Mouse (Mus musculus) embryonic facial prominence, embryonic 14.5 days (tissue): ENCODE measurements around the gene Zdhhc19. TPM values are rescaled to one million over a fixed set of nuclear protein-coding genes. Genes with fewer than 3 reads are reported as not detected.

Experiments used
- ATAC-seq: fragments of 200-750 bp; cut with Nextera tagmentation; 2 replicates; pipeline ENCODE4 v1.8.0; 2017; ENCODE audit warnings: low read depth, moderate number of reproducible peaks, moderate TSS enrichment
- DNase-seq: peaks from one replicate; pipeline ENCODE4 v3.0.0-alpha.2; 2015; ENCODE audit warnings: low spot score
- H3K27ac ChIP-seq: fragments of 300-500 bp; sonication (generic); replicated peaks from 2 replicates; pipeline ENCODE4 v1.5.1; 2014; ENCODE audit warnings: low read depth, mild to moderate bottlenecking, low read length, moderate library complexity
- H3K27me3 ChIP-seq: fragments of 300-500 bp; sonication (generic); replicated peaks from 2 replicates; pipeline ENCODE4 v1.6.1; 2014; ENCODE audit warnings: low read length; ENCODE audit not compliant: control insufficient read depth, insufficient read depth
- H3K36me3 ChIP-seq: fragments of 300-500 bp; sonication (generic); 2 replicates; pipeline ENCODE4 v1.6.1; 2014; ENCODE audit warnings: low read length, mixed read lengths; ENCODE audit not compliant: control insufficient read depth, insufficient read depth
- H3K4me1 ChIP-seq: fragments of 300-500 bp; sonication (generic); 2 replicates; pipeline ENCODE4 v1.6.1; 2014; ENCODE audit warnings: antibody characterized with exemption, low read length; ENCODE audit not compliant: control insufficient read depth, insufficient read depth
- H3K4me2 ChIP-seq: fragments of 300-500 bp; sonication (generic); 2 replicates; pipeline ENCODE4 v1.6.1; 2014; ENCODE audit warnings: low read depth, mild to moderate bottlenecking, low read length, moderate library complexity, mixed read lengths
- H3K4me3 ChIP-seq: fragments of 300-500 bp; sonication (generic); 2 replicates; pipeline ENCODE4 v1.5.1; 2014; ENCODE audit warnings: low read depth, mild to moderate bottlenecking, low read length
- H3K9ac ChIP-seq: fragments of 300-500 bp; sonication (generic); 2 replicates; pipeline ENCODE4 v1.6.1; 2014; ENCODE audit warnings: low read depth, mild to moderate bottlenecking, low read length, moderate library complexity, mixed read lengths
- H3K9me3 ChIP-seq: fragments of 300-500 bp; sonication (generic); 2 replicates; pipeline ENCODE4 v1.6.1; 2016; ENCODE audit warnings: low read length; ENCODE audit not compliant: control insufficient read depth
- WGBS: fragments of 180-500 bp; shearing (Covaris S2); extraction: QIAGEN DNeasy Blood & Tissue Kit; methylation state at CpG from one replicate; pipeline ENCODE4 v1.1.7; 2014; 5-methylcytosine and 5-hydroxymethylcytosine counted together
- polyA plus RNA-seq: library from polyadenylated mRNA; unstranded; fragments of >200 nt; fragmentation: Nextera tagmentation; extraction: Ambion mirVana; gene quantifications from 2 replicates; pipeline ENCODE4 v1.2.1, GENCODE M21; 2014

Gene Zdhhc19
- polyA plus RNA-seq, 1 experiment from 2014 or later: not detected

GRCm38 (mm10) chr16:32516006-32516962, 20.2 kb downstream of the Zdhhc19 start:
- peak; percentile 89 for ATAC-seq
- peak; percentile 84 for DNase-seq
- peak overlapping the region; percentile 55 for H3K4me2 ChIP-seq
- H3K27me3 ChIP-seq: no peaks in the 10 kb centered on the region
- H3K9me3 ChIP-seq: no peaks in the 10 kb centered on the region
- no peaks in the 10 kb centered on the region for H3K36me3 ChIP-seq
- H3K9ac ChIP-seq: peak overlapping the region; percentile 61
- WGBS: 13% methylated on average over 20 of the region's 21 CpGs
- H3K4me3 ChIP-seq: peak overlapping the region; percentile 24
- peak overlapping the region; percentile 95 for H3K27ac ChIP-seq
- H3K4me1 ChIP-seq: peaks cover 14% of the 10 kb centered on the region

DNA sequence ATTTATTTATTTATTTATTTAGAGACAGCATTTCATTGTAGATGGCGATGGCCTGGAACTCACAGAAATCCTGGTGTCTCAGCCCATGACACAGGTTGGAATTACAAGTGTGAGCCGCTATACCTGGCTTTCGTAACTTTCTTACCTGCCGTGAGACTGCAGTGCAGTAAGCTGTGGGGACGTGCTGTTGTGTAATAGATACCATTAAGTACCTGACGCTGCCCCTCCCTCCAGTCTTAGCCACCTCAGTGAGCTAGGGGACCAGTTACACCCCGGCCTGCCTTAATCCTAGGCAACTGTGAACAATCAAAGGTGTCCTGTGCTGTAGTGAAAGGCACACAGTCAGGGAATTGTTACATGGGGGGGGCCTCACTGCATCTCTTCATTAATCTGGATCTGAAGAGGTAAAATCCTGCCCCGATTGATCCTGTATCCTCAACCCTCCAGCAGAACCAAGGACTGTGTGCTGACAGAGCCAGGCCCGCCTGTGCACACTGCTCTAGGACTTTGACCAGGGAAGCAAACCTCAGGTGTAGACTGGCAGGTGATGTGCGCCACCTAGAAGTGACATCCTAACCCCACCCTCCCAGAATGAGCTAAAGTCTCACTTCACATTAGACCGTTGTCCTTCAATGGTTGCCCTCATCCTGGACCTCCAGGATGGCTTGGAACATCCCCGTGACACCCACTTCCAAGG, 21.9 kb downstream of the Zdhhc19 start:
- Histone ChIP-seq H3K27me3 (no peaks in the 10 kb centered on the region), H3K9me3 (no peaks in the 10 kb centered on the region), H3K4me2 (no peak overlapping the region), H3K36me3 (no peaks in the 10 kb centered on the region), H3K4me3 (no peak overlapping the region), H3K27ac (no peak overlapping the region), H3K9ac (no peak overlapping the region), H3K4me1 (peaks cover 14% of the 10 kb centered on the region)
- WGBS: 87% methylated on average over 12 of the region's 12 CpGs
- ATAC-seq: no peak
- DNase-seq: peak; percentile 40

DNA sequence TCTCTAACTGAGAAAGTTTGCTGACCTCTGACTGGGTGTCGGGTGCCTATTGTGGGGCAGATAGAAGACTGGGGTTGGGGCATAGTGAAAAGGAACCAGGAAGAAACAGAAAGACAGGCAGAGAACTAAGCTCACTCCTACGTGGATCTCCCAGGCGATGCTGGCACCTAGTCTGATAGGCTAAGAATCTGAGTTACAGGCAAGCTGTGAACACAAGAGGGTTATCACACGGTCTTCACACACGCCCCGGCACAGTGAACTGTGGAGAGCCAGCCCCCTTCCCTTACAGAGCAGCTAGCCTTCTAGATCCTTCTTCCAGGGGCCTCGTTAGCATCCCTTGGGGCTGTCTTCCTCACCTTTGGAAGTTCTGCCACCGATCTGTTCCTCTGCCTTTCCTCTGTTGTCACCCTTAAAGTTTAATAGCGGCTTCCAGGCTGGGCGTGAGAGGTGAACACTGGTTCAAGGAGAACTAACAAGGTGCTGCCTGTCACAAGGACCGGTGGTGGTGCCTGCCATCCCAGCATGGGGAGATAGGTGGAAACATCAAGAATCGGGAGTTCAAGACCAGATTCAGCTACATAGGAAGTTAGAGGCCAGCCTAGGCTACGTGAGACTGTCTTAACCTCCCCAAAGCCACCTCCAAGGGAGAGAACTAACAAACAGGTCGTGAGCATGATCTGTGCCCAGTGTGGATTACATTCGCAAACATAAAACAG, 23.7 kb downstream of the Zdhhc19 start:
- H3K27ac ChIP-seq: no peak overlapping the region; the same call in 1 of the 2 replicates
- WGBS: 80% methylated on average over 15 of the region's 15 CpGs
- ATAC-seq (no peak), DNase-seq (no peak)
- H3K4me3 ChIP-seq: no peak overlapping the region
- no peaks in the 10 kb centered on the region for H3K27me3 ChIP-seq
- H3K4me1 ChIP-seq: peaks cover 14% of the 10 kb centered on the region
- no peaks in the 10 kb centered on the region for H3K9me3 ChIP-seq
- H3K36me3 ChIP-seq: no peaks in the 10 kb centered on the region
- H3K9ac ChIP-seq: no peak overlapping the region
- no peak overlapping the region for H3K4me2 ChIP-seq

DNA sequence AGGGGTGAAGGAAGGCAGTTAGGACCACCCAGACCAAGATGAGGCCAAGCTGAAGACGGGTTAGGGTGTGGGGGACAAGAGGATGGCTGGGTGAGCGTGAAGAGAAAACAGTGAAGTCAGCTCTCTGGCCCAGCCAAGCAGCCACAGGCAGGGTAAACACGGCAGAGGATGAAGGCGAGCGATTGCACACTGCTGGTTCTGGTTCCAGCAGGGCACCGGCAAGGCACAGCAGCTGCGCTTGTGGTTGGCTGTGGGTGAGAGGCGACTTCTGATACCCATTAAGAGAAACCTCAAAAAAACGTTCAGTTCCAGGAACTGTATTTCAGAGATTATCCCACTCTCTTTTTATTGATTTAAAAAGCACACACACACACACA, 24.3 kb downstream of the Zdhhc19 start:
- H3K27me3 ChIP-seq: no peaks in the 10 kb centered on the region
- H3K9me3 ChIP-seq: no peaks in the 10 kb centered on the region
- WGBS: 30% methylated on average over 9 of the region's 9 CpGs
- H3K36me3 ChIP-seq: no peaks in the 10 kb centered on the region
- ATAC-seq (peak; percentile 45), DNase-seq (peak; percentile 83)
- H3K4me2 ChIP-seq: no peak overlapping the region
- no peak overlapping the region for H3K9ac ChIP-seq
- peak overlapping the region; percentile 21; the same call in 1 of the 2 replicates for H3K27ac ChIP-seq
- no peak overlapping the region for H3K4me3 ChIP-seq
- H3K4me1 ChIP-seq: peaks cover 14% of the 10 kb centered on the region

DNA sequence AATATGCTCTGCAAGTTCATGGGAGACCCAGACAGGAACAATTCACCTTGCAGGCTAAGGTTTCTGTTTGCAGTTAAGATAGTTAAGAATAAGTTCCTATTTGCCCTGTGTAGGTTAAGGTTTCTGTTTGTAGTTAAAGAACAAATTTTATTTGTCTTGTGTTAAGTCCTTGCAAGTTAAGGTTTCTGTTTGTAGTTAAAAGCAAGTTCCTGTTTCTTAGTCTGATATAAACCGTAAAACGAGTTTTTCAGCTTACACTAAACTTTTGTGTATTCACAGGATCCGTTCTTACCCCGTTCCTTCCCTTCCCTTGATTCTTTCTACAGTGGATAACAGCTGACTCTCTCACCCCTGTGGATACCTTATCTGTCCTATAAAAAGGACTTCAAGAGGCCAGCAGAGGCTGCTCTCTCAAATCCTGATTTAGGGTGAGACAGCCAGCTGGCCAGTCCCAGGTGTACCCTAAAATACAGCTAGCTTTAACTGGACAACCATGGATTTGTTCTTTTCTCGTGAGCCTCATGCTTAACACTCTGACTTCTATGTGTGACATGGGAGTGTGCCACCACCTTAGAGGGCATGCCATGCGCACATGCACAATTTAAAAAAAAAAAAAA, 26.6 kb downstream of the Zdhhc19 start:
- no peak overlapping the region for H3K4me3 ChIP-seq
- H3K9ac ChIP-seq: no peak overlapping the region
- ATAC-seq (no peak), DNase-seq (peak; percentile 11)
- no peaks in the 10 kb centered on the region for H3K36me3 ChIP-seq
- no peak overlapping the region; the same call in 1 of the 2 replicates for H3K27ac ChIP-seq
- H3K9me3 ChIP-seq: no peaks in the 10 kb centered on the region
- no peak overlapping the region for H3K4me2 ChIP-seq
- 68% methylated on average over 6 of the region's 6 CpGs for WGBS
- no peaks in the 10 kb centered on the region for H3K27me3 ChIP-seq
- H3K4me1 ChIP-seq: no peaks in the 10 kb centered on the region; the same call in 1 of the 2 replicates

GRCm38 (mm10) chr16:32523462-32524243, 27.6 kb downstream of the Zdhhc19 start:
- Histone ChIP-seq H3K4me2 (no peak overlapping the region), H3K4me3 (no peak overlapping the region), H3K9ac (no peak overlapping the region), H3K27me3 (no peaks in the 10 kb centered on the region), H3K27ac (no peak overlapping the region), H3K4me1 (no peaks in the 10 kb centered on the region; the same call in 1 of the 2 replicates), H3K36me3 (no peaks in the 10 kb centered on the region), H3K9me3 (no peaks in the 10 kb centered on the region)
- DNase-seq (peak; percentile 74), ATAC-seq (peak; percentile 78)
- WGBS: 66% methylated on average over 8 of the region's 8 CpGs

DNA sequence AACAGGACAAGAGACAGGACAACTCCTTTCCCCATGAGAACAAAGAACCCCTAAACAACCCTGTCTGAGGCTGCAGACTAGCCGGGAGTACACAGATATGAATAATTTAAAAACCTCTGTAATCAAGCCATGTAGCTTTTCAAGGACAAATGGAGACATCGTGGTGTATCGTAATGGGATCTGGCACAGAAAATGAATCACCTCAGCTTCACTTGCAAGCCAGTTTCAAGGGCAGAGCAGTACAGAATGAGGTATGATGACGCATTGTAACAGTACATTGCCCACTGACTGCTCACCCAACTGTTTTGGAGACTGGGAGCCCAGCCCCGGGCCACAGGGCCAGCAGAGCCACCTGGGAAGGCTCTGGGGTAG, 28.2 kb downstream of the Zdhhc19 start:
- no peak overlapping the region for H3K9ac ChIP-seq
- no peaks in the 10 kb centered on the region for H3K36me3 ChIP-seq
- no peaks in the 10 kb centered on the region for H3K9me3 ChIP-seq
- no peak for DNase-seq
- H3K4me1 ChIP-seq: no peaks in the 10 kb centered on the region; the same call in 1 of the 2 replicates
- ATAC-seq: peak; percentile 3; the same call in 1 of the 2 replicates
- H3K4me3 ChIP-seq: no peak overlapping the region
- no peak overlapping the region for H3K4me2 ChIP-seq
- no peaks in the 10 kb centered on the region for H3K27me3 ChIP-seq
- no peak overlapping the region; the same call in 1 of the 2 replicates for H3K27ac ChIP-seq
- WGBS: 57% methylated on average over 5 of the region's 5 CpGs
